Mouse (Mus musculus) G1E (cell line): ENCODE data around the gene Sik3. TPM values are rescaled to one million over a fixed set of nuclear protein-coding genes. Genes with fewer than 3 reads are reported as not detected.
"Not testable (repeated sequence)": the region's sequence is repeated elsewhere in the genome, so short reads cannot be mapped to it uniquely, and the experiment has no call there.

Experiments
- ATAC-seq: 2 replicates; pipeline ENCODE4 v1.8.0; 2016; ENCODE audit warnings: mild to moderate bottlenecking; ENCODE audit not compliant: insufficient number of reproducible peaks, poor library complexity, low FRiP score, severe bottlenecking; ENCODE audit errors: extremely low read depth
- DNase-seq: peaks from one replicate; pipeline ENCODE4 v3.0.0; 2012; ENCODE audit warnings: low spot score
- H3K27me3 ChIP-seq: 2 replicates; pipeline ENCODE4 v1.6.1; 2012; ENCODE audit warnings: mild to moderate bottlenecking, low read length, inconsistent platforms; ENCODE audit not compliant: insufficient read depth
- H3K36me3 ChIP-seq: replicated peaks from 2 replicates; pipeline ENCODE3; 2012; ENCODE audit warnings: mild to moderate bottlenecking, inconsistent platforms
- H3K4me1 ChIP-seq: 2 replicates; pipeline ENCODE4 v1.6.1; 2012; ENCODE audit warnings: low read depth, low read length, inconsistent platforms, mixed read lengths; ENCODE audit not compliant: insufficient read depth
- H3K4me3 ChIP-seq: 2 replicates; pipeline ENCODE4 v1.5.1; 2012; ENCODE audit warnings: low read depth, mild to moderate bottlenecking, inconsistent platforms, low read length, moderate library complexity, mixed read lengths
- H3K9me3 ChIP-seq: replicated peaks from 2 replicates; pipeline ENCODE4 v1.6.1; 2012; ENCODE audit warnings: inconsistent platforms
- CTCF ChIP-seq: IDR thresholded peaks from 2 replicates; pipeline ENCODE4 v1.5.1; 2012; ENCODE audit warnings: low read depth, low read length, inconsistent platforms, mixed read lengths
- GATA1 ChIP-seq: IDR thresholded peaks from 2 replicates; pipeline ENCODE4 v1.6.1; 2012; ENCODE audit warnings: borderline replicate concordance, low read length, inconsistent platforms, mixed read lengths
- GATA2 ChIP-seq: IDR thresholded peaks from 2 replicates; pipeline ENCODE4 v1.6.1; 2012; ENCODE audit warnings: low read depth, low read length, inconsistent platforms, borderline replicate concordance
- POLR2AphosphoS5 ChIP-seq: IDR thresholded peaks from 2 replicates; pipeline ENCODE4 v1.6.1; 2012; ENCODE audit warnings: low read depth, low read length, inconsistent platforms; ENCODE audit not compliant: insufficient replicate concordance
- TAL1 ChIP-seq: conservative IDR thresholded peaks from 2 replicates; pipeline ENCODE4 v1.6.1; 2012; ENCODE audit warnings: low read depth, low read length, inconsistent platforms, mixed read lengths
- polyA plus RNA-seq: library from polyadenylated mRNA; stranded (reverse); fragments of >175 nt; gene quantifications from 2 replicates; pipeline ENCODE4 v1.2.3, GENCODE M21; 2012
- total RNA-seq, 2 experiments: library from RNA; stranded (forward) in 1 of 2; stranded (reverse) in 1 of 2; fragments of 200-1000 nt in 1 of 2; fragments of >200 nt in 1 of 2; fragmentation: Nextera tagmentation in 1 of 2; gene quantifications; 2 replicates each; pipeline ENCODE4 v1.2.3; 2014 to 2017

Gene Sik3
- total and polyA plus RNA-seq, 3 experiments: 30.5 to 99.0 (median 49.1) TPM

GRCm38 (mm10) chr9:46154469-46154868 lies 141.8 kb downstream of the Sik3 start:
- no peaks in the 10 kb centered on the region for H3K27me3 ChIP-seq
- ATAC-seq (no peak), DNase-seq (no peak)
- TF ChIP-seq POLR2AphosphoS5: no peak
- TF ChIP-seq GATA1: no peak
- TF ChIP-seq GATA2: no peak
- TF ChIP-seq TAL1: no peak
- no peak for TF ChIP-seq CTCF
- H3K36me3 ChIP-seq: peaks cover 45% of the 10 kb centered on the region
- no peaks in the 10 kb centered on the region for H3K9me3 ChIP-seq
- peaks cover 63% of the 10 kb centered on the region for H3K4me1 ChIP-seq
- no peak overlapping the region for H3K4me3 ChIP-seq

GRCm38 (mm10) chr9:46155026-46155425 lies 142.4 kb downstream of the Sik3 start:
- peaks cover 60% of the 10 kb centered on the region for H3K4me1 ChIP-seq
- ATAC-seq: no peak
- TF ChIP-seq GATA2 (no peak), CTCF (no peak), POLR2AphosphoS5 (no peak), GATA1 (no peak), TAL1 (no peak)
- no peaks in the 10 kb centered on the region for H3K27me3 ChIP-seq
- H3K36me3 ChIP-seq: peaks cover 47% of the 10 kb centered on the region
- no peak overlapping the region for H3K4me3 ChIP-seq
- DNase-seq: no peak
- H3K9me3 ChIP-seq: no peaks in the 10 kb centered on the region

GRCm38 (mm10) chr9:46155818-46156217 lies 143.2 kb downstream of the Sik3 start:
- H3K9me3 ChIP-seq, ATAC-seq, DNase-seq, H3K4me3 ChIP-seq, H3K27me3 ChIP-seq: not testable (repeated sequence)
- Histone ChIP-seq H3K4me1 (peaks cover 56% of the 10 kb centered on the region), H3K36me3 (peaks cover 47% of the 10 kb centered on the region)

GRCm38 (mm10) chr9:46156711-46157110 lies 144.1 kb downstream of the Sik3 start:
- Histone ChIP-seq H3K4me3 (no peak overlapping the region), H3K4me1 (peaks cover 47% of the 10 kb centered on the region), H3K27me3 (no peaks in the 10 kb centered on the region), H3K36me3 (peaks cover 47% of the 10 kb centered on the region), H3K9me3 (no peaks in the 10 kb centered on the region)
- TF ChIP-seq CTCF: no peak
- no peak for TF ChIP-seq POLR2AphosphoS5
- no peak for TF ChIP-seq GATA1
- no peak for TF ChIP-seq GATA2
- TF ChIP-seq TAL1: no peak
- no peak for DNase-seq
- no peak for ATAC-seq

- Histone ChIP-seq H3K9me3 (no peaks in the 10 kb centered on the region), H3K36me3 (peaks cover 55% of the 10 kb centered on the region), H3K27me3 (no peaks in the 10 kb centered on the region), H3K4me3 (no peak overlapping the region), H3K4me1 (peaks cover 37% of the 10 kb centered on the region)
- ATAC-seq (no peak), DNase-seq (no peak)
- TF ChIP-seq TAL1: no peak
- TF ChIP-seq CTCF: no peak
- TF ChIP-seq POLR2AphosphoS5: no peak
- no peak for TF ChIP-seq GATA2
- TF ChIP-seq GATA1: no peak
Measured at GRCm38 (mm10) chr9:46158273-46158813, 145.7 kb downstream of the Sik3 start.

GRCm38 (mm10) chr9:46163430-46163829 lies 150.8 kb downstream of the Sik3 start:
- DNase-seq (no peak), ATAC-seq (no peak)
- Histone ChIP-seq H3K4me3 (no peak overlapping the region), H3K9me3 (no peaks in the 10 kb centered on the region), H3K27me3 (no peaks in the 10 kb centered on the region), H3K36me3 (peaks cover 57% of the 10 kb centered on the region), H3K4me1 (peaks cover 16% of the 10 kb centered on the region)
- TF ChIP-seq TAL1 (no peak), GATA1 (no peak), POLR2AphosphoS5 (no peak), CTCF (no peak), GATA2 (no peak)

GRCm38 (mm10) chr9:46168802-46169201 lies 156.2 kb downstream of the Sik3 start:
- DNase-seq (no peak), ATAC-seq (no peak)
- peaks cover 46% of the 10 kb centered on the region for H3K36me3 ChIP-seq
- H3K4me3 ChIP-seq: no peak overlapping the region
- H3K27me3 ChIP-seq: no peaks in the 10 kb centered on the region
- H3K9me3 ChIP-seq: no peaks in the 10 kb centered on the region
- H3K4me1 ChIP-seq: peaks cover 15% of the 10 kb centered on the region
- no peak for TF ChIP-seq TAL1
- no peak for TF ChIP-seq POLR2AphosphoS5
- TF ChIP-seq CTCF: no peak
- no peak for TF ChIP-seq GATA2
- no peak for TF ChIP-seq GATA1
